Mouse (Mus musculus) ES-E14 (cell line): ENCODE measurements around the gene Bcl2l1. TPM values are rescaled to one million over a fixed set of nuclear protein-coding genes. Genes with fewer than 3 reads are reported as not detected.

ENCODE experiments used
- DNase-seq: peaks from one replicate; pipeline ENCODE4 v3.0.0-alpha.2; 2013; ENCODE audit warnings: low read depth, low spot score
- H3K27ac ChIP-seq: 2 replicates; pipeline ENCODE4 v1.5.1; 2012; ENCODE audit warnings: low read depth, mild to moderate bottlenecking, low read length, moderate library complexity, mixed read lengths; ENCODE audit not compliant: poor library complexity, insufficient read depth, severe bottlenecking
- H3K36me3 ChIP-seq: 2 replicates; pipeline ENCODE4 v1.6.1; 2012; ENCODE audit warnings: mild to moderate bottlenecking, low read length, moderate library complexity, mixed read lengths; ENCODE audit not compliant: control insufficient read depth, poor library complexity, insufficient read depth, severe bottlenecking
- H3K4me1 ChIP-seq, 2 experiments: fragments of 150-350 bp in 1 of 2; sonication (generic) in 1 of 2; 2 replicates each; pipeline ENCODE4 v1.6.1; 2012; ENCODE audit warnings: low read length in 2 of 2, mild to moderate bottlenecking in 1 of 2, mixed read lengths in 1 of 2; ENCODE audit not compliant: control insufficient read depth in 2 of 2, insufficient read depth in 2 of 2, poor library complexity in 1 of 2
- H3K4me3 ChIP-seq, 2 experiments: fragments of 150-350 bp in 1 of 2; sonication (generic) in 1 of 2; 2 replicates each; pipeline ENCODE4 v1.5.1; 2012; ENCODE audit warnings: low read length in 2 of 2, low read depth in 1 of 2, mild to moderate bottlenecking in 1 of 2, mixed read lengths in 1 of 2; ENCODE audit not compliant: insufficient read depth in 1 of 2, poor library complexity in 1 of 2, severe bottlenecking in 1 of 2
- H3K9ac ChIP-seq: 2 replicates; pipeline ENCODE4 v1.6.1; 2012; ENCODE audit warnings: low read depth, mild to moderate bottlenecking, low read length, mixed read lengths; ENCODE audit not compliant: poor library complexity, insufficient read depth, severe bottlenecking
- H3K9me3 ChIP-seq: fragments of 150-350 bp; sonication (generic); 2 replicates; pipeline ENCODE4 v1.6.1; 2012; ENCODE audit warnings: low read depth, mild to moderate bottlenecking, low read length; ENCODE audit not compliant: control insufficient read depth, insufficient read depth
- CHD2 ChIP-seq: IDR thresholded peaks from 2 replicates; pipeline ENCODE4 v1.6.1; 2014; ENCODE audit warnings: mild to moderate bottlenecking, low read depth, low read length, inconsistent platforms
- HCFC1 ChIP-seq: IDR thresholded peaks from 2 replicates; pipeline ENCODE4 v1.6.1; 2012; ENCODE audit warnings: low read length, inconsistent platforms, borderline replicate concordance; ENCODE audit not compliant: insufficient read depth
- MAFK ChIP-seq: IDR thresholded peaks from 2 replicates; pipeline ENCODE4 v1.6.1; 2014; ENCODE audit warnings: mild to moderate bottlenecking, low read depth, low read length, inconsistent platforms; ENCODE audit not compliant: insufficient read depth
- ZC3H11A ChIP-seq: IDR thresholded peaks from 2 replicates; pipeline ENCODE4 v1.6.1; 2012; ENCODE audit warnings: low read depth, mild to moderate bottlenecking, inconsistent platforms, low read length, borderline replicate concordance
- ZNF384 ChIP-seq: IDR thresholded peaks from 2 replicates; pipeline ENCODE4 v1.6.1; 2012; ENCODE audit warnings: low read depth, low read length, inconsistent platforms
- in situ Hi-C, 2 experiments: fragments of 600-800 bp; cut with MboI; formaldehyde crosslinking; loops; one replicate each; pipeline ENCODE4 v1.15.1; 2025; ENCODE audit warnings: low sequenced_read_pairs in 2 of 2, inconsistent platforms in 1 of 2; ENCODE audit not compliant: unreplicated experiment in 2 of 2
- total RNA-seq: library from RNA; depleted of rRNA; stranded (reverse); fragments of 300-350 nt; gene quantifications from 2 replicates; pipeline ENCODE4 v1.2.3, GENCODE M21; 2012

The Bcl2l1 gene
- total RNA-seq, 1 experiment, result 34.9 TPM

GRCm38 (mm10) chr2:152805111-152805490 is 26.4 kb downstream of the Bcl2l1 start:
- H3K9ac ChIP-seq, result no peak overlapping the region; the same call in 1 of the 2 replicates
- no peak for DNase-seq
- peaks cover 22 to 29% of the 10 kb centered on the region in 2 experiments for H3K4me1 ChIP-seq
- peak overlapping the region; percentile 65 for H3K27ac ChIP-seq
- in situ Hi-C loops, result no loop called here
- H3K4me3 ChIP-seq, result no peak overlapping the region
- no peaks in the 10 kb centered on the region for H3K9me3 ChIP-seq
- no peaks in the 10 kb centered on the region for H3K36me3 ChIP-seq
- TF ChIP-seq HCFC1, result no peak
- no peak for TF ChIP-seq CHD2
- no peak for TF ChIP-seq MAFK
- TF ChIP-seq ZNF384, result no peak
- TF ChIP-seq ZC3H11A, result no peak

GRCm38 (mm10) chr2:152804408-152805110 is 27.0 kb downstream of the Bcl2l1 start:
- TF ChIP-seq ZNF384, result no peak
- TF ChIP-seq HCFC1, result no peak
- TF ChIP-seq CHD2, result peak; percentile 60
- DNase-seq, result peak; percentile 71
- H3K36me3 ChIP-seq, result no peaks in the 10 kb centered on the region
- peaks cover 22 to 28% of the 10 kb centered on the region in 2 experiments for H3K4me1 ChIP-seq
- H3K9ac ChIP-seq, result no peak overlapping the region; the same call in 1 of the 2 replicates
- H3K27ac ChIP-seq, result peak overlapping the region; percentile 65; the same call in 1 of the 2 replicates
- in situ Hi-C loops, result no loop called here
- no peaks in the 10 kb centered on the region for H3K9me3 ChIP-seq
- H3K4me3 ChIP-seq, result peak overlapping the region in 1 of 2 experiments; percentile 5; a peak in 1 of 4 replicates

GRCm38 (mm10) chr2:152803081-152803480 is 28.4 kb downstream of the Bcl2l1 start:
- DNase-seq, result no peak
- peaks cover 22 to 23% of the 10 kb centered on the region in 2 experiments for H3K4me1 ChIP-seq
- no peak overlapping the region for H3K9ac ChIP-seq
- H3K9me3 ChIP-seq, result no peaks in the 10 kb centered on the region
- no peak overlapping the region; the same call in 1 of the 2 replicates for H3K27ac ChIP-seq
- no peaks in the 10 kb centered on the region for H3K36me3 ChIP-seq
- H3K4me3 ChIP-seq, result no peak overlapping the region
- in situ Hi-C loops, result no loop called here
- TF ChIP-seq CHD2 (no peak), ZNF384 (no peak)

DNA sequence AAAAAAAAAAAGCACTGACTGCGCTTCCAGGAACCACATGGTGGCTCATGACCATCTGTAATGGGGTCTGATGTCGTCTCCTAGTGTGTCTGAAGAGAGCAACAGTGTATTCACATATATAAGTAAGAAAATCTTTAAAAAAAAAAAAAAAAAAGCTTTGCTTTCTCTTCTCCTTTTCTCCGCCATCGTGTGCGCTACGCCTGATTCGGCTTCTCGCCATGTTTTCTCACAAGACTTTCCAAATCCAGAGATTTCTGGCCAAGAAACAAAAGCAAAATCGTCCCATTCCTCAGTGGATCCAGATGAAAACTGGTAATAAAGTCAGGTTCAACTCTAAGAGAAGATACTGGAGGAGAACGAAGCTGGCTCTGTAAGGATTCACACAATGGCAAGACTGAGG is 29.2 kb downstream of the Bcl2l1 start:
- Histone ChIP-seq H3K9me3 (no peaks in the 10 kb centered on the region), H3K4me3 (no peak overlapping the region), H3K36me3 (no peaks in the 10 kb centered on the region), H3K27ac (no peak overlapping the region; the same call in 1 of the 2 replicates), H3K4me1 (peaks cover 22 to 23% of the 10 kb centered on the region in 2 experiments), H3K9ac (no peak overlapping the region; the same call in 1 of the 2 replicates)
- in situ Hi-C loops, result no loop called here
- peak; percentile 68 for TF ChIP-seq ZNF384
- no peak for TF ChIP-seq MAFK
- DNase-seq, result no peak

GRCm38 (mm10) chr2:152800762-152801113 is 30.8 kb downstream of the Bcl2l1 start:
- DNase-seq, result no peak
- Histone ChIP-seq H3K4me1 (peaks cover 15 to 18% of the 10 kb centered on the region in 2 experiments), H3K9ac (no peak overlapping the region), H3K36me3 (no peaks in the 10 kb centered on the region), H3K9me3 (no peaks in the 10 kb centered on the region), H3K27ac (no peak overlapping the region), H3K4me3 (no peak overlapping the region)
- TF ChIP-seq MAFK, result no peak
- no peak for TF ChIP-seq HCFC1
- TF ChIP-seq ZNF384, result no peak
- no peak for TF ChIP-seq CHD2
- no peak for TF ChIP-seq ZC3H11A
- in situ Hi-C loops, result no loop called here
